Mouse (Mus musculus): ENCODE measurements around the gene Gm20806.
"Not testable (repeated sequence)": the region's sequence is repeated elsewhere in the genome, so short reads cannot be mapped to it uniquely, and the experiment has no call there.

Gm20806 gene

DNA sequence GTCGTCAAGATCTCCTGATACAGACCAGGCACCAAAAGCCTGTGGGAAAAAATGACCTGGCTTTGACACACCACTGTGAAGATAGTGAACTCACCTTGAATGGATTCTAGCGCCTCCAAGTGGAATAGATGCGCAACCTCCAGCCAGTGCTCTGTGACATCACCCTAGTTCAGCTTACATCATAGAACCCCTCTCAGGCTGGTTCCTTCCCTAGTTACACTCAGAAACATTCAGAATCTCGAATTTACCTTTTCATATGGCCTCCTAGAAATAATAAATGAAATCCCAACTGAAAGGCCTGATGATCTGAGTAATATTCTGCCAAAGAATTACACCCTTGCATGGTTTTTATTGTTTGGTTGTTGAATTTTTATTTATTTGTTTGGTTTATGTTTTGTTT, at the start of gene Gm20806:
Gene Gm20806, minus strand, starts transcription at position 101 of the 400 bp plus-strand sequence.
- DNase-seq (ENCODE audit: low spot score): not testable (repeated sequence)
